Mouse (Mus musculus): ENCODE results near the gene Osbpl8. TPM values are rescaled to one million over a fixed set of nuclear protein-coding genes. Genes with fewer than 3 reads are reported as not detected.
"Not testable (repeated sequence)": the region's sequence is repeated elsewhere in the genome, so short reads cannot be mapped to it uniquely, and the experiment has no call there.

The Osbpl8 gene
- total RNA-seq (2021): 10 to 100 TPM; 67.4 to 67.7 TPM

DNA sequence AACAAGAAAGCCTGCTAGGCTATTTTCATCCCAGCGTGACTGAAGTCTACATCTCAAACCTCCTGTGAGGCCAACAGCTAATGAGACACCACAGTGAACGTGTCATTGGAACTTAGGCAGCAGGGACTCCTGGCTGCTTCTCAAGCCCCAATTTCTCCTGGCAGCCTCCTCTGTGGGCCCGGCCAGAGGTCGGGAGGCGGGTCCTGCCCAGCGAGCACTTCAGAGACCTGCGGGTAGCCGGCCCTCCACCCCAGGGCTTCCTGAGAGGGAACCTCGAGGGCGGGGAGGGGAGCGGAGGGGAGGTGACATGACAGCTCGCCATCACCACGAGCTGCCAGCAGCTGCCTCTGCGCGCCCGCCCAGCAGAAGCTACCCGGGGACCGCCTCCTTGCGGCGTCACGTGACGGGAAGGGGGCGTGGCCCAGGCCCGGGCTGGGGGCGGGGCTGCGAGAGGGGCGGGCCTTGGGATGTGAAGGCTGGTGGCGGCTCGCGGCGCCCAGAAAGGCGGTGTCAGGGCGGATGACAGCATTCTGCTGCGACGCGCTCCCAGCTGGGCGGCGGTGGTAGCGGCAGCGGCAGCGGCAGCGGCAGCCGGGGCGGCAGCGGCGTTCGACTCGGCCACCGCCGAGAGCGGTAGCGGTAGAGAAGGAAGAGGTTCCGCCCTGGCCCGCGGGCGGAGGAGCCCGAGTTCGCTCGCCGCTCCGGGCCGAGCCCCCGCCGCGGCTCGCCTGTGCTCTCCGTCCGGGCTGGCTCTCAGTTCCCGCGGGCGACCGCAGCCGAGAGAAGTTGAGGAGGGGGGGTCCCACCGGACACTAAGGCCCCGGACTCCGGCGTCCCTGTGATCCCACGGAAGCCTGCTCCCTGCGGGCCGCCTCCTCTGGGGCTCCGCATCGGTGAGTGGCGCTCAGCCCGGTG, at the start of gene Osbpl8:
TSS of gene Osbpl8 (plus strand) at position 449 of the 915 bp plus-strand sequence.
- intact Hi-C loops (cut with DNase I): no loop called here
- peak; percentile 98 to 99 for DNase-seq (ENCODE audit: extremely low spot score in 1 of 2, low spot score in 2 of 2)

DNA sequence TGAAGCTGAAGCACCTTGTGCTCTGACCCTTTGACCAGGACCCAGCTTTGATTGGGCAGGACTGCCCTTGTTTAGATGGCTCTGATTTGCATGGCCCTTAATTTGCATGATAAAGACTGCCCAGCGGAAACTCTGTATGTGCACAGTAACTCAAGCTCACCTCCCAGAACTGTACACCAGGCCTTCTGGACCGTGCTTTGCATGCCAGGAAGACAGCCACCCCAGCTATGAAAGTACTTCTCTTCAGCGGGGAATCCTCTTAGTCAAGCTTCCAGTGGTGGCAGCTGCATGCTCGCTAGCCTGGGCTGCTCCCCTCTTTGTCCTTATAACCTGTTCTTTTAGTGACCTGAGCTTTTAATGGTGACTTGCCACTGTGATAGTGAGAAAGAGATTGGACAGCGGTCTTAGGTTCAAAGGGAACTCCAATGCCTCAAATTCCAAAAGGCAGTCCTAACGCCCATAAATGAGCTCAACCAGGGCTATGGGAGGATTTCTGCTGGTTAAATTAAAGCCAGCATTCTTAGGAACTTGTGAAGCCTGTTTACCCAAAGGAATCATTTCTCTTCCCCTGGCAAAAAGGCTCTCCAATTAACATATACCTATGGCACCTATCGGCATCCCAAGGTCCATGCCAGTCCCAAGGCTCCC, 47.2 kb upstream of the Osbpl8 start:
- no peak for DNase-seq (ENCODE audit: extremely low spot score in 1 of 2, low spot score in 2 of 2)
- intact Hi-C loops (cut with DNase I): no loop called here

DNA sequence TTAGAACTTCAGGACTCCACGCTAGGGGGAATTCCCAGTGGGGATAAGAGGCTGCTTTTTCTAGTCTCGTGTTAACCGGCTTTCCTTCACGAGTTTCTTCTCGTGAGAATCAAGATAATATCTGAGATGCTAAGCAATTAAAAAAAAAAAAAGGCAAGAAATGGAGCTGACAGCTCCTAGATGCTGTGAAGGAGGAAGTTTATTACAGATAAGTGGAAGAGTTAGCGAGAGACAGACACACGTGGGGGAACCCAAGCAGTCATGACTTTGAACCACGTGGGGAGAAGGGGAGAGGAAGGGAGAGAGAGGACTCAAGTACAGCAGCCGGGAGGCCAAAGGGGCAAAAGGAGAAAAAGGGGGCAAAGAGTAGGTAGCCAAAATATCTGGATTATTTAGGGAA, 46.3 kb upstream of the Osbpl8 start:
- intact Hi-C loops (cut with DNase I): no loop called here
- no peak for DNase-seq (ENCODE audit: extremely low spot score in 1 of 2, low spot score in 2 of 2)

DNA sequence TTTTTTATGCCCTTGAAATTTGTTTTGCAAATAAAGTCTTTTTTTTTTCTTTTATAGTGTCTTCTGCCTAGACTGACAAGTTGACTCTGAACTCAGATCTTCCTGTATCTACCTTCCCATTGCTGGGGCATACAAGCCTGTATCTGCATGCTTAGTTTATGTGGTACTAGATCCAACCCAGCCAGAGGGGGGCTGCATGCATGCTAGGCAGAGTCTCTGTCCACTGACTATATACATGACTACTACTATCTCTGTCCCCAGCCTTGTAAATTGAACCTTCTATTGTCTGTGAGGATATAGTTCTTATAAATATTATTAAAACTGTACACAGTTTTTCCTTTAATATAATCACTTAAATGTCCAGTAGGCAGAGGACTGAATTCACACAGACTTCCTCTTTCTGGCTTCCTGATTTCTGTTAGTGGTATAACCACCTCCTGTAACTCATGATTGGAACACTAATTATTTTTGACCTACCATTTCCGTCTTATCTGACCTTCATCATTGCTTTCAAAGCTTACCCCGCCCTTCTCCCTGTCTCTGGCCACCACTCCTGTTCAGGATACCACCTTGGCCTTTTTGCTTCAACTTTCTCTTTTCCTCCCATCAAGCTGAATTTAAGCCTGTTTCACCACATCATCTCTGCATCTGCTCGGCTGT, 45.4 kb upstream of the Osbpl8 start:
- intact Hi-C loops (cut with DNase I): no loop called here
- no peak for DNase-seq (ENCODE audit: extremely low spot score in 1 of 2, low spot score in 2 of 2)

DNA sequence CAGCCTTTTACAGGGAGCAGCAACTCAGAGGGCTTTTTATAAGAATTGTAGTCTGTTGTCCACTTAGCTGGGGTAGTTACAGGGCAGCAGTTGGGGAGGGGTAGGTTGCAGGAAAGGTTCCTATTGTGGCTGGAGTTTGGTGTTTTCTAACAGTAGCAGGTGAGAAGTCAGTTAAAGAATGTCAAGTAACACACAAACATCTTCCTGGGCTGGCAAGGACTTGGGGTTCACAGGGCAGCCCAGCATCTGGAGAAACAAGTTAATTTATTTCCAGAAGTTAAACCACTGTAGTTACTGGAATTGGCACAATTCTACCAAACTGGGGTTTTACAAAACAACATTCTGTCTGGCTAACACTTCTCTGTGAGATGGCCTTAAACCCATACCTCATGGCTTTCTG, 44.8 kb upstream of the Osbpl8 start:
- no peak for DNase-seq (ENCODE audit: extremely low spot score in 1 of 2, low spot score in 2 of 2)
- intact Hi-C loops (cut with DNase I): no loop called here

DNA sequence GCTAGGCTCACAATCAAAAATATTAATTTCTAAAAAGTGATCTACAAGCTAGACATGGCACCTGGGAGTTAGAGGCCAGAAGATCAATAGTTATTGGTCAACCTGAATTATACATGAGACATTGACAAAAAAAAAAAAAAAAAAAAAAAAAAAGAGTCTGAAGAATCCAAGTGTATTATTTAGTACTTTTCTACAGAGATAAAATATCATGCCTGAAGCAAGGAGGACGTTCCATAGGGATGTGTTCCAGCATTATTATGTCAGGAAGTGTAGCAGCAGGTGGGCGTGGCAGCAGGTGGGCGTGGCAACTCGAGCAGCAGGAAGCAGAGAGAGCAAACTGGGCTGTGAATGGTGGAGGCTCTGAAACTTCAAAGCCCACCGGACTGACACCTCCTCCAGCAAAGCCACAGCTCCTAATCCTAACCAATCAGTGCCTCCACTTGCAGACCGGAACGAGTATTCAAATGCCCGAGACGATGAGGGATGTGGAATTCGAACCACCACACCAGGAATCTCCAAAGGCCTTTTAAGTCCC, 41.6 kb upstream of the Osbpl8 start:
- intact Hi-C loops (cut with DNase I): no loop called here
- DNase-seq (ENCODE audit: extremely low spot score in 1 of 2, low spot score in 2 of 2): no peak

DNA sequence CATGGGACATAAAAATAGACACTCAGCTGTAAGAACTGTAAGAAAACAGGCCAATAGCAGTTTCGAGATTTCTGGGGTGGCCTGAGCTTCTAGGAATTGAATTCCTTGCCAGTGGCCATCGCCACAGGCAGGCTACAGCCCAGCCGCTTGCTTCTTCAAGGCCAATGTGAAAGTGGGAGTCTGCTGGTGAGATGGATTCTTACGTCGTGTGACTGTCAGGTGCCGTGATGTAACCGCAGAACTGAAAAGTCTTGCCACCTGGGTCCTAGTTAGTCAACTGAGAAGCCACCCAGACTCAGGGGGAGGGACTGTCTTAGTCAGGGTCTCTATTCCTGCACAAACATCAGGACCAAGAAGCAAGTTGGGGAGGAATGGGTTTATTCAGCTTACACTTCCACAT, 40.4 kb upstream of the Osbpl8 start:
- intact Hi-C loops (cut with DNase I): no loop called here
- DNase-seq (ENCODE audit: extremely low spot score in 1 of 2, low spot score in 2 of 2): no peak

DNA sequence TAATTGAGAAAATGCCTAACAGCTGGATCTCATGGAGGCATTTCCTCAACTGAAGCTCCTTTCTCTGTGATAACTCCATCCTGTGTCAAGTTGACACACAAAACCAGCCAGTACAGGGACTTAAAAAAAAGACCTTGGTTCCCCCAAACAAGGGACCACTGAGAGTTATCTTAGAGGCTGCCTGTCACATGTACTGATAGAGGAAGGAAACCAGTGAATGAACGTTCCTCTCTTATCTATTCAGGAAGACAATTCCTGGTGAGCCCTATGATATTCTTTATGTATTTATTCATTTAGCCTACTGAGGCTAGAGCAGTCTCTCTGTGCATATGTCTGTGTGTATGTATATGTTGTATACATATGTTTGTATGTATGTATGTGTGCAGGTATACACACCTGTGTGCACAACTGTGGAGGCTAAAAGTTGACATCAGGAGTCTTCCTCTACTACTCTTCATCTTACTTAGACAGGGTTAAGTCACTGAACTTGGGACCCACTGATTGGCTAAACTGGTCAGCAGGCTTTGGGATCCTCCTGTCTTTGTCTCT, 39.7 kb upstream of the Osbpl8 start:
- intact Hi-C loops (cut with DNase I): no loop called here
- DNase-seq (ENCODE audit: extremely low spot score in 1 of 2, low spot score in 2 of 2): no peak

DNA sequence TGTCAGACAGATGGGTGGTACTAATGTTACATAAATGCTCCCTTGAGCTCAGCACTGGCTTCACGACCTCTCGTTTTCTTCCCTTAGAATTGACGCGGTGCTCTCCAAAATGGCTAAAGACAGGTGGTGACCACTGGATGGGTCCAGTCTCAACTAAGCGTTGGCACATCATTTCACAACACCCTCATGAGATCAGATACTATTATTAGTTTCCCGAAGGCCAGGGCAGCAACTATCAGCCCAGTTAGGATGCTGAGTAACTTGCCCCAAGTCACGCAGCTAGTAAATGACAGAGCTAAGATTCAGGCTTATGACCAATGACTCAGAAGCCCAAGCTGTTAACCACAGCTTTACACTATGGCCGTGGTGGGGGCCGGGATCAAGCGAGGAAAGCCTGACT, 37.2 kb upstream of the Osbpl8 start:
- intact Hi-C loops (cut with DNase I): no loop called here
- no peak for DNase-seq (ENCODE audit: extremely low spot score in 1 of 2, low spot score in 2 of 2)

DNA sequence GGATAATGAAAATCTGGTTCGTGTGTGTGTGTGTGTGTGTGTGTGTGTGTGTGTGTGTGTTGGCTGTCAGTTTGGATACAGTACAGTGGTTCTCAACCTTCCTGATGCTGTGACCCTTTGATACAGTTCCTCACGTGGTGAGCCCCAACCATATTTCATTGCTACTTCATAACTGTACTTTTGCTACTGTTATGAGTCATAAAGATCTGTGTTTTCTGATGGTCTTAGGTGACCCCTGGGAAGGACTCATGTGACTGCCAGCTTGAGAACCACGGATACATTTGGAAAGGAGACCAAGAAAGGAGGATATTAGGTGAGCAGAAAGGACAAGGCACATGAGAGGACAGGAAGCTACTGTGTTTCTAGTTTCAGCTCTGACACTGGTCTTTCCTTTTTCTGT, 36.1 kb upstream of the Osbpl8 start:
- intact Hi-C loops (cut with DNase I): no loop called here
- DNase-seq (ENCODE audit: extremely low spot score in 1 of 2, low spot score in 2 of 2): no peak

DNA sequence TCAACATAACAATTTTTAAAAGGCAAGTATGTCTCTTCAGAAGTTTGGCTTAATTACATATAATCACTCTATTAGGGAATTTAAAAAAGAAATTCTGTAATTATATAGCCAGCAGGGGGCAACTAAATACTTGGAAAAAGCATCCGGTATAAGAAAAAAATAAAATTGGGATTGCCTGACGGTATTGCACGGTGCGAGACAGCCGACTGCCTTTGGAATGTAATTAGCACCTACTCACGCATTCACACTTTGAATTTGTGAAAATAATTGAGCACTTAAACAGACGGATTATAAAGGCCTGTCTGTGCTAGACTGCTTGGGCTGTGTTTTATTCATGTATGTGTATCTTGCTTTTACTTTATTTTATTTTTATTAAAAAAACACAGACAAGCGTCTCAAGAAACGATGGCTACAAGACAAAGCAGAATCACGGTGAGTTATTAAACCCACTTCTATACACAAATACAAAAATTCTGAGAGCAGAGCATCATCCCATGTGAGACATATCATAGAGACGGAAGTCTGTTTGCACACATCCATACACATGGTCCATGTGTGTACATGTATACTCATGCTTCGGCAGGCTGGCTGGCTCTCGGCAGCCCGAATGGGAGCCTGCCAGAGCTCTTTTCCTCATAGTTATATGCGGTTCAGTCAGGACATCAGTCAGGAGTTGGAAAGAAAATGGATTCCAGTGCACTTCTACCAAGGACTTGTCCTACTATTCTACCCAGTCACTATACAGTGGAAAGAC, 34.5 kb upstream of the Osbpl8 start:
- no peak for DNase-seq (ENCODE audit: extremely low spot score in 1 of 2, low spot score in 2 of 2)
- intact Hi-C loops (cut with DNase I): loop anchor here (10.0 kb wide), 1 partner anchor 155 kb away; no protein-coding TSS in a partner anchor

DNA sequence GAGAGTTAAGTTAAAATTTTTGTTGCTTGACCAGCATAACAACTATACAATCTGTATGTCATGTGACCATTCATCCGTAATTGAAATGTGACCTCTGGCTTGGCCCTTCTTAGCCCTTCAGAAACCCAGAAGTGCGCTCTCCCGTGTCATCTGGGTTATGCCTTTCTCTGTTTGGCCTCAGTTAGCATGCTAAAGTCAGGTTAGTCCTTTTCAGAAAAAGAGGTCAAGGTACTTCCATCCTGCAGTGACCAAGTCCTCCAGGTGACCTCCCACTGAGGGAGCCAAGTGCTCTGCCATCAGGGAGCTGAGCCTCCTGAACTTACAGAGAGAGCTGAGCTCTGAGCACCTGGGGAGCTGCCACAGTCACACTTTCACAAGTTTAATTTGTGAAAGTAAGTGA, 33.7 kb upstream of the Osbpl8 start:
- intact Hi-C loops (cut with DNase I): loop anchor here (10.0 kb wide), 1 partner anchor 154 kb away; no protein-coding TSS in a partner anchor
- no peak for DNase-seq (ENCODE audit: extremely low spot score in 1 of 2, low spot score in 2 of 2)

DNA sequence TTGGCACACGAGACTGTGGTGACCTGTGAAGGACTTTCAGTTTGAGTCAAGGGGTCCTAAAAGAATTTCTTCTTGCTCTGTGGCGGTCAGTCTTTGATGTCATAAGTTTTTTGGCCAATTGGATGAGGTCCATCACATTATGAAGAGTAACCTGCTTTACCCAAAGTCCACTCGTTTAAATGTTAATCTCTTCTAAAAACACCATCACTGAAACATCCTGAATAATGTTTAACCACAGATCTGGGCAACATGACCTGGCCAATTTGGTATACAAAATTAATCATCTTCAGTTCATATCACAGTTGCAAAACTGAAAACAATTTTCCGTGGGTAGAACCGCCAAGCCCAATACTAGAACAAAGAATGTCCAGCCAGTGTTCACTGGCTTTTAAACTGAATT, 31.3 kb upstream of the Osbpl8 start:
- intact Hi-C loops (cut with DNase I): loop anchor here (10.0 kb wide), 1 partner anchor 152 kb away; no protein-coding TSS in a partner anchor
- DNase-seq (ENCODE audit: extremely low spot score in 1 of 2, low spot score in 2 of 2): no peak

DNA sequence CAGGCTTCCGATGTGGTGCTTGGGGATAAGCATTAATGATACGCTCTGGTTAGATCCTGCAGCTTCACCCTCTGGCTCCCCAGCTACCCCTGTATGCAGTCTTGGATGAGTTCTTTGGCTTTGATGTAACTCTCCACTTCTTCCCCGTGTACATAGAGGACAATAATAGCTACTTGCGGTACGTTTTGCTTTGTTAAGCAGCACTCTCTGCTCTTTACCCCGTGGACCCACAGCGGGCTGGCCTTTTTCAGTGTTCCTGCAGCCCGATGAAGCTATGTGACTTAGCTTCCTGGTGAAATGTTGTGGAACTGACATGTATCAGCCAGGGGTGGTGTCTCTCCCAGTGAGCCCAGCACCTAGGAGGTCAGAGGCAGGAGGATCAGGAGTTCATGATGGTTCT, 30.6 kb upstream of the Osbpl8 start:
- DNase-seq (ENCODE audit: extremely low spot score in 1 of 2, low spot score in 2 of 2): no peak
- intact Hi-C loops (cut with DNase I): loop anchor here (10.0 kb wide), 1 partner anchor 151 kb away; no protein-coding TSS in a partner anchor

DNA sequence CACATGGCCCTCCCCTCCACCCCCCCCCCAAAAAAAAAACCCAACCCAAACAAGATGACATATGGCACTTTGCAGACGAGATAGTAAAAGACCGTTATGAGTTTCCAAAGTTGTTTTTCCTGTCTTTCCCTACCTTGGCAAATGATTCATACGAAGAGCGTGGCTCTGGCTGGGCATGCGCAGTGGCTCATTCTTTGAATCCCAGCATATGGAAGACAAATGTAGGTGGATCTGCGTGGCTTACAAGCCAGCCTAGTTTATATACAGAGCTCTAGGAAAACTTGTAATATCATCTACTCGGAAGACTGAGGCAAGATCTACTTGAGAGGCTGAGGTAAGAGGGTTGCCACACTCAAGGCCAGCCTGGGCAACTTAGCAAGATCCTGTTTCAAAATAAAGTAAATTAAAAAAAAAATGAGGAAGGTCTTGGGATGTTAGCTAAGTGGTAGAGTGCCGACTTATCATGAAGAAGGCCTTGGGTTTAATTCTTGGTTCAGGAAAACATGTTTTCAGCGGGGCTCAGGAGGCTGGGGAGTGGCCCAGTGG, 30.1 kb upstream of the Osbpl8 start:
- DNase-seq (ENCODE audit: extremely low spot score in 1 of 2, low spot score in 2 of 2): no peak
- intact Hi-C loops (cut with DNase I): loop anchor here (10.0 kb wide), 1 partner anchor 150 kb away; no protein-coding TSS in a partner anchor

DNA sequence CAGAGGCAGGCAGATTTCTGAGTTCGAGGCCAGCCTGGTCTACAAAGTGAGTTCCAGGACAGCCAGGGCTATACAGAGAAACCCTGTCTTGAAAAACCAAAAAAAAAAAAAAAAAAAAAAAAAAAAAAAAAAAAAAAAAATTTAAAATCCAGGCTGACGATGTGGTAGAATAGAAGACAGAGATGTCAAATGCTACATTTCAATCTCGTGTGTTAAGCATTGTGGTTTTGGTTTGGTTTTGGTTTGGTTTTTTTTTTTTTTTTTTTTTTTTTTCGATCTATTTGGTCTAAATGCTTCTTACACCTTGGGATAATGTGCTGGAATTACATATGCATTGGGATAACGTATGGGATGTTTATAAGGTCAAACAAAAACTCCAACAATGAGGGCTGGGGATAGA, 28.2 kb upstream of the Osbpl8 start:
- DNase-seq (ENCODE audit: extremely low spot score in 1 of 2, low spot score in 2 of 2): not testable (repeated sequence)
- intact Hi-C loops (cut with DNase I): loop anchor here (10.0 kb wide), 1 partner anchor 148 kb away; no protein-coding TSS in a partner anchor

DNA sequence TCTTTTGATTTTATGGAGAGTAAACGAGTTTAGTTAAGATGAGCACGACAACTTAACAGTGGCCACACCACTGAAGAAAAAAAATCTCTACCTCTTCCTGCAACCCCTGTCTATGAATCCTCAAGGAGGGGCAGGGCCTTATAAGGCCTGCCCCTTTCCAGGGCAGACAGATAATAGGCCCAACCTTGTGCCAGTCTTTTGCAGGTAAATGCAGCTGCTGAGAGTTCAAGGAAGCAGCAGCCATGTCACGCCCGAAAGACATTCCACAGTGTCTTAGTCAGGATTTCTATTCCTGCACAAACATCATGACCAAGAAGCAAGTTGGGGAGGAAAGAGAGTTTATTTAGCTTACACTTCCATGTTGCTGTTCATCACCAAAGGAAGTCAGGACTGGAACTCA, 26.6 kb upstream of the Osbpl8 start:
- intact Hi-C loops (cut with DNase I): loop anchor here (10.0 kb wide), 1 partner anchor 147 kb away; no protein-coding TSS in a partner anchor
- no peak for DNase-seq (ENCODE audit: extremely low spot score in 1 of 2, low spot score in 2 of 2)

DNA sequence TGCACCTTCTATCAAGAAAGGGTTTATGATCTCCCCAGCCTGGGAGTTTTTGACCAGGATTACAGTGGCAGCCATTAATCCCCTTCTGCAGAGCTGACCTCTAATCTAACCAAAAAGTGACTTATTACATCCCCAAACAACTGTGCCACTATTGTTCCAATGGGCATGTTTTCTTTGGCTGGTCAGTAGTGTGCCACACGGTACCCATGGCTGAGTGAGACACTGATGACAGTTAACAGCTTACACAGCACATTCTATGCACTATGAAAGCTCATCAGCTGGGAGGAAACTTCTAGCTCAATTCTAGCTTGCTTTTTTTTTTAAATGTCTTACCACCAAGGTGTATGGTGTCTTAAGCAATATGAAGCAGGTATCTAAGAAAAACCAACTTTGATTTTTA, 25.4 kb upstream of the Osbpl8 start:
- no peak for DNase-seq (ENCODE audit: extremely low spot score in 1 of 2, low spot score in 2 of 2)
- intact Hi-C loops (cut with DNase I): loop anchor here (10.0 kb wide), 1 partner anchor 146 kb away; no protein-coding TSS in a partner anchor

Data from left cerebral cortex, postnatal 10 days (tissue).